Mouse (Mus musculus) olfactory bulb, adult 2 months (tissue): ENCODE data around the gene Rap1gap2.

Experiments used
- CTCF ChIP-seq: fragments of 200-500 bp; IDR thresholded peaks from 2 replicates; pipeline ENCODE4 v1.5.1; 2012; ENCODE audit warnings: low read depth, mild to moderate bottlenecking, low read length, moderate library complexity; ENCODE audit not compliant: insufficient read depth
- POLR2A ChIP-seq: fragments of 200-500 bp; IDR thresholded peaks from 2 replicates; pipeline ENCODE4 v1.6.1; 2012; ENCODE audit warnings: mild to moderate bottlenecking, low read depth, low read length, moderate library complexity; ENCODE audit not compliant: insufficient read depth

GRCm38 (mm10) chr11:74387203-74387602 lies 223.5 kb downstream of the Rap1gap2 start:
- no peak for TF ChIP-seq CTCF
- TF ChIP-seq POLR2A = no peak
